Mouse (Mus musculus): ENCODE results near the gene Rnase1.
A peak's percentile ranks its signal among the peaks of the same experiment; 100 is the strongest.

- TF ChIP-seq POLR2A (IDR thresholded peaks at IDR 0.05; ENCODE audit: control insufficient read depth in 1 of 2, insufficient read depth in 1 of 2, low read depth in 1 of 2, low read length in 2 of 2, poor library complexity in 1 of 2) (no peak; a peak in 1 of 4 replicates), ZMIZ1 (IDR thresholded peaks at IDR 0.05; ENCODE audit: low read depth, low read length) (no peak), TBP (IDR thresholded peaks at IDR 0.05; ENCODE audit: low read depth, low read length) (no peak), MEF2A (IDR thresholded peaks at IDR 0.05; ENCODE audit: extremely low read depth, insufficient replicate concordance, low read depth, low read length, poor library complexity, severe bottlenecking) (no peak), CHD1 (IDR thresholded peaks at IDR 0.05; ENCODE audit: low read depth, low read length) (no peak), GATA1 (IDR thresholded peaks at IDR 0.05; ENCODE audit: low read depth, low read length) (no peak; the same call in 1 of the 2 replicates), NRF1 (IDR thresholded peaks at IDR 0.05; ENCODE audit: insufficient read depth, low read depth, low read length, poor library complexity, severe bottlenecking) (no peak), MAFK (IDR thresholded peaks at IDR 0.05; ENCODE audit: borderline replicate concordance, low read depth, low read length) (no peak), CTCF (IDR thresholded peaks at IDR 0.05 in 2 of 3, conservative IDR thresholded peaks at IDR 0.05 in 1 of 3; ENCODE audit: control insufficient read depth in 1 of 3, insufficient read depth in 1 of 3, low read depth in 2 of 3, low read length in 3 of 3, poor library complexity in 1 of 3, severe bottlenecking in 1 of 3) (no peak), TAL1 (IDR thresholded peaks at IDR 0.05; ENCODE audit: low read length) (no peak), ZNF384 (IDR thresholded peaks at IDR 0.05; ENCODE audit: low read depth, low read length) (no peak), EP300 (IDR thresholded peaks at IDR 0.05; ENCODE audit: low read depth in 1 of 2, low read length in 2 of 2) (peak; percentile 11 to 23; a peak in 2 of 4 replicates)
Observed at GRCm38 (mm10) chr14:51131086-51131815, 15.3 kb downstream of the Rnase1 start.

Data from MEL (cell line).